Mouse (Mus musculus) NIH3T3 (cell line): Measurements from ENCODE around the gene Cadm4.

Experiments
- DNase-seq: peaks from one replicate; pipeline ENCODE4 v3.0.0-alpha.2; 2012; ENCODE audit warnings: low read depth

The Cadm4 gene

GRCm38 (mm10) chr7:24481474-24482207 is at the start of gene Cadm4:
Cadm4 (plus strand) TSS chr7:24482023.
- no peak for DNase-seq

- no peak for DNase-seq
Measured at GRCm38 (mm10) chr7:24435305-24435704, 46.5 kb upstream of the Cadm4 start.

- peak; percentile 58 for DNase-seq
Measured at GRCm38 (mm10) chr7:24437981-24438380, 43.8 kb upstream of the Cadm4 start.

- peak; percentile 59 for DNase-seq
Measured at GRCm38 (mm10) chr7:24439191-24439590, 42.6 kb upstream of the Cadm4 start.

GRCm38 (mm10) chr7:24439891-24440290 is 41.9 kb upstream of the Cadm4 start:
- DNase-seq: no peak

GRCm38 (mm10) chr7:24441785-24442184 is 40.0 kb upstream of the Cadm4 start:
- peak; percentile 85 for DNase-seq

GRCm38 (mm10) chr7:24442313-24442712 is 39.5 kb upstream of the Cadm4 start:
- no peak for DNase-seq

GRCm38 (mm10) chr7:24445266-24445926 is 36.4 kb upstream of the Cadm4 start:
- no peak for DNase-seq

- DNase-seq: no peak
Measured at GRCm38 (mm10) chr7:24446697-24447340, 35.0 kb upstream of the Cadm4 start.

GRCm38 (mm10) chr7:24448782-24449517 is 32.9 kb upstream of the Cadm4 start:
- peak; percentile 79 for DNase-seq

- no peak for DNase-seq
Measured at GRCm38 (mm10) chr7:24450585-24451017, 31.2 kb upstream of the Cadm4 start.

GRCm38 (mm10) chr7:24451855-24452311 is 29.9 kb upstream of the Cadm4 start, which contains the start of gene Irgc1:
Irgc1 (minus strand) TSS chr7:24452297.
- peak; percentile 39 for DNase-seq

- DNase-seq: no peak
Measured at GRCm38 (mm10) chr7:24454199-24454598, 27.6 kb upstream of the Cadm4 start.

GRCm38 (mm10) chr7:24455726-24456125 is 26.1 kb upstream of the Cadm4 start:
- DNase-seq: no peak

GRCm38 (mm10) chr7:24457726-24458370 is 24.0 kb upstream of the Cadm4 start:
- DNase-seq: no peak

GRCm38 (mm10) chr7:24459440-24459839 is 22.4 kb upstream of the Cadm4 start:
- DNase-seq: peak; percentile 48

- no peak for DNase-seq
Measured at GRCm38 (mm10) chr7:24459843-24460242, 22.0 kb upstream of the Cadm4 start.

GRCm38 (mm10) chr7:24461376-24462051 is 20.3 kb upstream of the Cadm4 start:
- peak; percentile 75 for DNase-seq

- DNase-seq: peak; percentile 85
Measured at GRCm38 (mm10) chr7:24462388-24463319, 19.2 kb upstream of the Cadm4 start, which contains the start of gene Plaur. Plaur (plus strand) TSS chr7:24462484.

GRCm38 (mm10) chr7:24466835-24467234 is 15.0 kb upstream of the Cadm4 start:
- DNase-seq: no peak
